Mouse (Mus musculus): ENCODE measurements at regions not wholly inside any gene's neighbourhood (a gene's known extent, or its start where the extent isn't known, plus 50 kb on each side); places are given as distances from the start of the nearest gene placed in this dataset.
A peak's percentile ranks its signal among the peaks of the same experiment; 100 is the strongest.

- Histone ChIP-seq H3K36me3 (ENCODE audit: control insufficient read depth, insufficient read depth, low read length) (no peaks in the 10 kb centered on the region), H3K9me3 (ENCODE audit: control insufficient read depth, low read length) (no peaks in the 10 kb centered on the region), H3K9ac (ENCODE audit: low read length) (no peak overlapping the region), H3K4me2 (ENCODE audit: low read depth, low read length) (no peak overlapping the region), H3K27ac (ENCODE audit: low read length) (no peak overlapping the region), H3K4me1 (replicated peaks; ENCODE audit: control insufficient read depth, insufficient read depth, low read length) (no peaks in the 10 kb centered on the region), H3K27me3 (ENCODE audit: control insufficient read depth, insufficient read depth, low read depth, low read length) (no peaks in the 10 kb centered on the region), H3K4me3 (ENCODE audit: low read length) (no peak overlapping the region)
- no peak for ATAC-seq (ENCODE audit: low read depth)
- 62% methylated on average over 5 of the region's 5 CpGs for WGBS
These were observed 61.6 kb downstream of the Spesp1 start for GRCm38 (mm10) chr9:62220451-62220850.

- H3K4me1 ChIP-seq (replicated peaks; ENCODE audit: control insufficient read depth, insufficient read depth, low read length), result no peaks in the 10 kb centered on the region
- no peak overlapping the region for H3K27ac ChIP-seq (ENCODE audit: low read length)
- H3K9ac ChIP-seq (ENCODE audit: low read length), result no peak overlapping the region
- H3K27me3 ChIP-seq (ENCODE audit: control insufficient read depth, insufficient read depth, low read depth, low read length), result no peaks in the 10 kb centered on the region
- 52% methylated on average over 13 of the region's 13 CpGs for WGBS
- H3K9me3 ChIP-seq (ENCODE audit: control insufficient read depth, low read length), result no peaks in the 10 kb centered on the region
- no peak overlapping the region for H3K4me2 ChIP-seq (ENCODE audit: low read depth, low read length)
- no peaks in the 10 kb centered on the region for H3K36me3 ChIP-seq (ENCODE audit: control insufficient read depth, insufficient read depth, low read length)
- no peak for ATAC-seq (ENCODE audit: low read depth)
- no peak overlapping the region for H3K4me3 ChIP-seq (ENCODE audit: low read length)
These were observed 66.7 kb downstream of the Spesp1 start for GRCm38 (mm10) chr9:62215151-62215859.

- Histone ChIP-seq H3K4me2 (ENCODE audit: low read depth, low read length) (no peak overlapping the region), H3K4me1 (replicated peaks; ENCODE audit: control insufficient read depth, insufficient read depth, low read length) (no peaks in the 10 kb centered on the region), H3K9me3 (ENCODE audit: control insufficient read depth, low read length) (no peaks in the 10 kb centered on the region), H3K36me3 (ENCODE audit: control insufficient read depth, insufficient read depth, low read length) (no peaks in the 10 kb centered on the region), H3K9ac (ENCODE audit: low read length) (no peak overlapping the region), H3K27me3 (ENCODE audit: control insufficient read depth, insufficient read depth, low read depth, low read length) (no peaks in the 10 kb centered on the region), H3K4me3 (ENCODE audit: low read length) (no peak overlapping the region), H3K27ac (ENCODE audit: low read length) (no peak overlapping the region)
- no peak for ATAC-seq (ENCODE audit: low read depth)
- WGBS, result 65% methylated on average over 4 of the region's 4 CpGs
These were observed 67.5 kb downstream of the Spesp1 start for GRCm38 (mm10) chr9:62214546-62214945.

GRCm38 (mm10) chr9:62212615-62213014 is 69.4 kb downstream of the Spesp1 start:
- 41% methylated on average over 6 of the region's 6 CpGs for WGBS
- Histone ChIP-seq H3K27ac (ENCODE audit: low read length) (no peak overlapping the region), H3K36me3 (ENCODE audit: control insufficient read depth, insufficient read depth, low read length) (no peaks in the 10 kb centered on the region), H3K9me3 (ENCODE audit: control insufficient read depth, low read length) (no peaks in the 10 kb centered on the region), H3K4me3 (ENCODE audit: low read length) (no peak overlapping the region), H3K4me2 (ENCODE audit: low read depth, low read length) (no peak overlapping the region), H3K9ac (ENCODE audit: low read length) (no peak overlapping the region), H3K27me3 (ENCODE audit: control insufficient read depth, insufficient read depth, low read depth, low read length) (no peaks in the 10 kb centered on the region), H3K4me1 (replicated peaks; ENCODE audit: control insufficient read depth, insufficient read depth, low read length) (no peaks in the 10 kb centered on the region)
- no peak for ATAC-seq (ENCODE audit: low read depth)

- Histone ChIP-seq H3K4me2 (ENCODE audit: low read depth, low read length) (no peak overlapping the region), H3K4me1 (replicated peaks; ENCODE audit: control insufficient read depth, insufficient read depth, low read length) (no peaks in the 10 kb centered on the region), H3K4me3 (ENCODE audit: low read length) (no peak overlapping the region), H3K9me3 (ENCODE audit: control insufficient read depth, low read length) (no peaks in the 10 kb centered on the region), H3K9ac (ENCODE audit: low read length) (no peak overlapping the region), H3K36me3 (ENCODE audit: control insufficient read depth, insufficient read depth, low read length) (no peaks in the 10 kb centered on the region), H3K27ac (ENCODE audit: low read length) (no peak overlapping the region), H3K27me3 (ENCODE audit: control insufficient read depth, insufficient read depth, low read depth, low read length) (no peaks in the 10 kb centered on the region)
- 73% methylated on average over 5 of the region's 5 CpGs for WGBS
- no peak for ATAC-seq (ENCODE audit: low read depth)
These were observed 71.2 kb downstream of the Spesp1 start for GRCm38 (mm10) chr9:62210815-62211214.

GRCm38 (mm10) chr9:62208436-62208835 is 73.6 kb downstream of the Spesp1 start:
- no peaks in the 10 kb centered on the region for H3K4me1 ChIP-seq (replicated peaks; ENCODE audit: control insufficient read depth, insufficient read depth, low read length)
- ATAC-seq (ENCODE audit: low read depth), result no peak
- H3K9ac ChIP-seq (ENCODE audit: low read length), result no peak overlapping the region
- no peak overlapping the region for H3K4me2 ChIP-seq (ENCODE audit: low read depth, low read length)
- H3K4me3 ChIP-seq (ENCODE audit: low read length), result no peak overlapping the region
- H3K36me3 ChIP-seq (ENCODE audit: control insufficient read depth, insufficient read depth, low read length), result no peaks in the 10 kb centered on the region
- no peaks in the 10 kb centered on the region for H3K27me3 ChIP-seq (ENCODE audit: control insufficient read depth, insufficient read depth, low read depth, low read length)
- WGBS, result 56% methylated on average over 5 of the region's 5 CpGs
- H3K9me3 ChIP-seq (ENCODE audit: control insufficient read depth, low read length), result no peaks in the 10 kb centered on the region
- no peak overlapping the region for H3K27ac ChIP-seq (ENCODE audit: low read length)

- H3K4me2 ChIP-seq (ENCODE audit: low read depth, low read length), result no peak overlapping the region
- no peak overlapping the region for H3K4me3 ChIP-seq (ENCODE audit: low read length)
- 41% methylated on average over 4 of the region's 4 CpGs for WGBS
- H3K27ac ChIP-seq (ENCODE audit: low read length), result no peak overlapping the region
- H3K4me1 ChIP-seq (replicated peaks; ENCODE audit: control insufficient read depth, insufficient read depth, low read length), result no peaks in the 10 kb centered on the region
- no peak overlapping the region for H3K9ac ChIP-seq (ENCODE audit: low read length)
- H3K9me3 ChIP-seq (ENCODE audit: control insufficient read depth, low read length), result no peaks in the 10 kb centered on the region
- H3K27me3 ChIP-seq (ENCODE audit: control insufficient read depth, insufficient read depth, low read depth, low read length), result no peaks in the 10 kb centered on the region
- peak; percentile 28; the same call in 1 of the 2 replicates for ATAC-seq (ENCODE audit: low read depth)
- no peaks in the 10 kb centered on the region for H3K36me3 ChIP-seq (ENCODE audit: control insufficient read depth, insufficient read depth, low read length)
These were observed 76.7 kb downstream of the Spesp1 start for GRCm38 (mm10) chr9:62205264-62205663.

- no peak overlapping the region for H3K9ac ChIP-seq (ENCODE audit: low read length)
- H3K4me3 ChIP-seq (ENCODE audit: low read length), result no peak overlapping the region
- H3K9me3 ChIP-seq (ENCODE audit: control insufficient read depth, low read length), result no peaks in the 10 kb centered on the region
- ATAC-seq (ENCODE audit: low read depth), result no peak
- no peak overlapping the region for H3K4me2 ChIP-seq (ENCODE audit: low read depth, low read length)
- WGBS, result 57% methylated on average over 4 of the region's 4 CpGs
- H3K27ac ChIP-seq (ENCODE audit: low read length), result no peak overlapping the region
- no peaks in the 10 kb centered on the region for H3K4me1 ChIP-seq (replicated peaks; ENCODE audit: control insufficient read depth, insufficient read depth, low read length)
- H3K27me3 ChIP-seq (ENCODE audit: control insufficient read depth, insufficient read depth, low read depth, low read length), result no peaks in the 10 kb centered on the region
- H3K36me3 ChIP-seq (ENCODE audit: control insufficient read depth, insufficient read depth, low read length), result no peaks in the 10 kb centered on the region
These were observed 78.5 kb downstream of the Spesp1 start for GRCm38 (mm10) chr9:62203556-62203955.

- Histone ChIP-seq H3K27me3 (ENCODE audit: control insufficient read depth, insufficient read depth, low read depth, low read length) (no peaks in the 10 kb centered on the region), H3K9me3 (ENCODE audit: control insufficient read depth, low read length) (no peaks in the 10 kb centered on the region), H3K36me3 (ENCODE audit: control insufficient read depth, insufficient read depth, low read length) (no peaks in the 10 kb centered on the region), H3K4me2 (ENCODE audit: low read depth, low read length) (no peak overlapping the region), H3K4me3 (ENCODE audit: low read length) (no peak overlapping the region), H3K9ac (ENCODE audit: low read length) (no peak overlapping the region), H3K27ac (ENCODE audit: low read length) (no peak overlapping the region), H3K4me1 (replicated peaks; ENCODE audit: control insufficient read depth, insufficient read depth, low read length) (no peaks in the 10 kb centered on the region)
- 69% methylated on average over 2 of the region's 2 CpGs for WGBS
- no peak for ATAC-seq (ENCODE audit: low read depth)
These were observed 79.7 kb downstream of the Spesp1 start for GRCm38 (mm10) chr9:62202331-62202730.

- Histone ChIP-seq H3K9ac (ENCODE audit: low read length) (no peak overlapping the region), H3K36me3 (ENCODE audit: control insufficient read depth, insufficient read depth, low read length) (no peaks in the 10 kb centered on the region), H3K4me1 (replicated peaks; ENCODE audit: control insufficient read depth, insufficient read depth, low read length) (peaks cover 1% of the 10 kb centered on the region), H3K27me3 (ENCODE audit: control insufficient read depth, insufficient read depth, low read depth, low read length) (no peaks in the 10 kb centered on the region), H3K4me2 (ENCODE audit: low read depth, low read length) (no peak overlapping the region), H3K9me3 (ENCODE audit: control insufficient read depth, low read length) (no peaks in the 10 kb centered on the region), H3K27ac (ENCODE audit: low read length) (no peak overlapping the region), H3K4me3 (ENCODE audit: low read length) (no peak overlapping the region)
- ATAC-seq (ENCODE audit: low read depth), result no peak
- WGBS, result 91% methylated on average over 2 of the region's 2 CpGs
These were observed 75.0 kb upstream of the Glce start for GRCm38 (mm10) chr9:62197486-62197885.

Measured in lung, embryonic 16.5 days (tissue).